Mouse (Mus musculus) left cerebral cortex, adult 2 months (tissue): ENCODE results near the gene Ccdc182. TPM values are rescaled to one million over a fixed set of nuclear protein-coding genes. Genes with fewer than 3 reads are reported as not detected.

Experiments used
- DNase-seq, 2 experiments: peaks; one replicate each; pipeline ENCODE4 v3.0.0; 2021 to 2022; ENCODE audit warnings: low spot score in 2 of 2, mixed read lengths in 1 of 2; ENCODE audit errors: extremely low spot score in 1 of 2
- H3K27ac ChIP-seq: fragments of 200-600 bp; 2 replicates; pipeline ENCODE4 v1.8.1; 2022
- H3K4me3 ChIP-seq: fragments of 200-600 bp; 2 replicates; pipeline ENCODE4 v1.8.1; 2022
- CTCF ChIP-seq: fragments of 200-600 bp; IDR thresholded peaks from 2 replicates; pipeline ENCODE4 v1.8.1; 2022; ENCODE audit warnings: antibody characterized with exemption, mild to moderate bottlenecking, moderate library complexity
- intact Hi-C: fragments of 180-260 bp; cut with DNase I; formaldehyde crosslinking; loops from one replicate; pipeline ENCODE4 v1.15.1; 2025
- long read RNA-seq, 2 experiments: library from polyadenylated mRNA; stranded (forward); transcript quantifications; one replicate each; pipeline ENCODE4 v2.0.0; 2021; ENCODE audit warnings: borderline mapping rate in 2 of 2
- total RNA-seq, 2 experiments: library from RNA; stranded (reverse); gene quantifications; 2 replicates each; pipeline ENCODE4 v1.2.3; 2021

Ccdc182 gene
- total RNA-seq: not detected
- long read RNA-seq, experiment 1: 0 reads
- long read RNA-seq, experiment 2: 0 reads

DNA sequence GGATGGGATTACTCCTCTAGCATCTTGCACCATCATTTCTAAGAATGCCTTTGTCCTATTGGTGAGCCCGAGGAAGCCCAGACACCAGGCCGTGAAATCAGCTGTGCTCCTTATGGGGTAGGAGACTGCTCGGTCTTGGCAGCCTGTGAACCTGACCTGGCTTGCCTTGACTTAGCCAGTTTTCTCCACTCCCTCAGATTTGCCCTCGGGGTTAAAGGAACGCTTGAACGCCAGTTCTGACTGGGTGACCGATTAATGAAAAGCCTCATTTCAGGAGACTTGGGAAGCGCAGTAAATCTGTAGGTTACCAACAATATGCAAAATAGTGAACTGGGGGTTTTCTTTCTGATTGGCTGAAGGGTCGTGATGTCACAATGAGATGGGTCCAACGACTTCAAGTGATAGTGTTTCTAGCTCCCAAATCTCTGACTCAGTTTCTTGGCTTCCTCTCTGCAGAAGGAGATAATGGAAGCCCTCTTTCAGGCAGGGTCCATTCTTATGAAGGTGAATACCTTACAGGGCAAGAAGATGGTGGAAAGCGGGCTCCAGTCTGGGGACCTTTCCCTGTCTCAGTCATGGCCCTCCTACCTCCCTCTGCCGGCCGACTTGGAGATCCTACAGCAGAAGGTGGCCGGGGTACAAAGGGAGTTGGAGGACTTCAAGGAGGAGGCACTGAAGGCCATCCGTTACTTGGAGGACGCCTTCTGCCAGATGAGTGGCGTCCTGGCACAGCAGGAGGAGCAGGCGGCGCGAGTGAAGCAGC, at the start of gene Ccdc182:
Gene Ccdc182 (plus strand): TSS at position 428 of the 763 bp plus-strand sequence.
- intact Hi-C loops: loop anchor here (5.0 kb wide), 1 partner anchor 118 kb away; no protein-coding TSS in a partner anchor
- TF ChIP-seq CTCF: no peak
- no peak for DNase-seq
- Histone ChIP-seq H3K27ac (no peak within 1 kb of the TSS), H3K4me3 (no peak within 1 kb of the TSS)

DNA sequence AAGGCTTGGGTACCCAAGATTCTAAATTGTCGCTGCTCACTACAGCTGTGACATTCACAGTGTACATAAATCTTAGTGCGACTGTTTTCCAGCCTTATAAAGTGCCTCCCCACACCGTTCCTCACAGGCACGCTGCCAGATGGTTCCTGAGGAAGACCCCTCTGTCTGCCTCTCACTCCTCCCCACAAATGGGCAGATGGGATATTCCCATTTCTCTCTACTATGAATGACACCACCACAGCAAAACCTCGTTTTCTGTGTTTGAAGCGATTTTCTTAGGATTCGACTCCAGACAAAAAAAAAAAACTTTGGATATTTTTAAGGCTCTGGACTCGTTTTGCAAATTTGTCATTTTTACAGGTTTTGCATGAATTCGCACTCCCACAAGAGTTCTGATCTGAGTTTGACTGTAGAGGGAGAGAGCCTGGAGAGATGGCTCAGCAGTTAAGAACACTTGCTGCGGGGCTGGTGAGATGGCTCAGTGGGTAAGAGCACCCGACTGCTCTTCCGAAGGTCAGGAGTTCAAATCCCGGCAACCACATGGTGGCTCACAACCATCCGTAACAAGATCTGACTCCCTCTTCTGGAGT, 48.2 kb upstream of the Ccdc182 start:
- peak; percentile 28 to 36 for DNase-seq
- TF ChIP-seq CTCF: no peak; the same call in 1 of the 2 replicates
- no peak overlapping the region for H3K27ac ChIP-seq
- intact Hi-C loops: no loop called here
- H3K4me3 ChIP-seq: no peak overlapping the region

DNA sequence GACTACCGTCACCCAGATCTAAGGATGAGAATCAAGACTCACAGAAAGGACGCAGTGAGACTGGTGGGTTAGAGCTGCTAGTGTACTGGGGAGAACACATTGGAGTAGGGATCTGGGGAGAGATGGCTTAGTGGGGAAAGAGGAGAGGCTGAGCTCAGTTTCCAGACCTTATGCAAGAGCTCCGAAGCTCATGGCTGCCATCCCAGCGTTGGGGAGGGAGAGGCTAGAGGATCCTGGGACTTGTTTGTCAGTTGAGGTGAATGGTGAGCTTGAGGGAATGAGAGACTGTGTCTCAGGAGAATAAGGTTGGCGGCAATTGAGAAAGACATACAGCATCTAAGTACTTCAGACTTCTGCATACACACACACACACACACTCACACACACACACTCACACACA, 45.2 kb upstream of the Ccdc182 start:
- no peak for DNase-seq
- TF ChIP-seq CTCF: no peak
- intact Hi-C loops: no loop called here
- Histone ChIP-seq H3K4me3 (no peak overlapping the region), H3K27ac (no peak overlapping the region)

DNA sequence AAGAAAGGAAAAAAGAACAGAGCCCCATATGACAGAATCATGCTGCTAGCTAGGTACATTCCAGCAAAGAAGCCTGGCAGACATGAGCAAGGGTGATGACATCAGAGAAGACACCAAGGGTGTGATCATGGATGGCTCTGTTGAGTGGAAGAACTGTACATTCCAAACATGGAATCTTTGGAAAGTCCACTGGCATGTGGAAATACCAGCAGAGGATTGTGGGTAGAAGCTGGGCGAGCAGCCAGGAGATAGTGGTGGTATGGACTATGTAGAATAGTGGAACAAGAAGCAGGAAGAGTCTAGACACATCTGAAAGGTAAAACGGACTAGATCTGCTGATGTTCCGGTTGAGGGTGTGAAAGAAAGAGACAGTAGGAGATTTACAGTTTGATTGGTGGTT, 43.3 kb upstream of the Ccdc182 start:
- intact Hi-C loops: loop anchor here (5.0 kb wide), 2 partner anchors 37 to 162 kb away; no protein-coding TSS in a partner anchor
- DNase-seq: no peak
- no peak overlapping the region for H3K4me3 ChIP-seq
- H3K27ac ChIP-seq: no peak overlapping the region
- no peak for TF ChIP-seq CTCF

DNA sequence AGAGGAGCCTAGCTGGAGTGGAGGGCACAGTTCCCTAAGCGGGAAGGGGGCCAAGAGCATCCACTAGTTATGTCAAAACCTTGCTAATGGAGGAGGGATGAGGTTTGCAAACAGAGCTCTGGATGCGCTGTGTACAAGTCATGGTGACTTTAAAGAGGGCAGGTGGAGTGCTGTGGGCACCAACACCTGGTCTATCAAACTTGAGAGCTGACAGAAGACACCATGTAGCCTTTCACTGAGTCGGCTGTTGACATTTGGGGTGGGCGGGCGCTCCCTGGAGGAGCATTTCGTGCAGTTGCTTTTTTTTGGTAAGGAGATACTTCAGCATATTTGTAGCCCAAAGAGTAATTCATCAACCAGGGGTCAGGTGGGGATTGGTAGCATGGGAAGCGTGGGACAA, 42.6 kb upstream of the Ccdc182 start:
- TF ChIP-seq CTCF: no peak
- intact Hi-C loops: loop anchor here (5.0 kb wide), 2 partner anchors 36 to 161 kb away; no protein-coding TSS in a partner anchor
- no peak for DNase-seq
- Histone ChIP-seq H3K27ac (no peak overlapping the region), H3K4me3 (no peak overlapping the region)

DNA sequence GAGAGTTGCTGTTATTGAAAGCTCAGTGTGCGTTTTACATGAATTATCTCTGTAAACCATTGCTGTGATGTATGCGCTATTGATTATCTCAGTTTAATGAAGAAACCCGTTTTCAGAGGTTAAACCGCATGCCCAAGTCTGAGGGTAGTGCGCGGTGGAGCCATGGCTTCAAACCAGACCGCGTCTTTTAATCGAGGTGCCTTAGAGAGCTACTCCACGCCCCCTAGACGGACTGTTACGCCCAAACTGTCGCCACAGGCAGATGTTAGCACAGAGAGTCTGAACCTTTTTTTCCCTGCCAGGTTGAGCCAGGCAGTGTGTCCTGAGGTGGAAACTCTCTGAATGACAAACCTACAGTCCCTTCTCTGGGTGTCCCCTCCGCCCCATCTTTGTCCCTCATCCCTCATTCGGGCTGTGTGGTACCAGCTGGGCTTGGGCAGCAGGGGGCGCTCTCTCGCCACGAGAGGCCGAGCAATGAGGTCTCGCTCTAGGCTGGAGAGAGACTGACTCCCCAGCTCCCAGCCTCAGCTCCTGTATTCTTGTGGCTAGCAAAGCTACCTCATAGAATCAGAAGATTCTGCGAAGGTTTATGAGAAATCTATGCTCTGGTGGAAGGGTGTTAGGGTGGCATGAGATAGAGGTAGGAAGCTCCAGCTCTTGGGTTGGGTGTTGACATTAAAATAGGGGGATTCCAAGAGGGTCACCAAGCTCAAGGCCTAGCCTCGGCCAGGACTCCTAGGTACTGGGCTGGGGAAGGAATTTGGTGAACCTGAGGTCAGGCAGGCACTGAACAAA, 41.7 kb upstream of the Ccdc182 start:
- Histone ChIP-seq H3K4me3 (no peak overlapping the region), H3K27ac (no peak overlapping the region)
- intact Hi-C loops: loop anchor here (1.0 to 5.0 kb wide), 4 partner anchors 35 to 571 kb away; no protein-coding TSS in a partner anchor
- peak; percentile 77 to 85 for DNase-seq
- peak; percentile 99 for TF ChIP-seq CTCF

DNA sequence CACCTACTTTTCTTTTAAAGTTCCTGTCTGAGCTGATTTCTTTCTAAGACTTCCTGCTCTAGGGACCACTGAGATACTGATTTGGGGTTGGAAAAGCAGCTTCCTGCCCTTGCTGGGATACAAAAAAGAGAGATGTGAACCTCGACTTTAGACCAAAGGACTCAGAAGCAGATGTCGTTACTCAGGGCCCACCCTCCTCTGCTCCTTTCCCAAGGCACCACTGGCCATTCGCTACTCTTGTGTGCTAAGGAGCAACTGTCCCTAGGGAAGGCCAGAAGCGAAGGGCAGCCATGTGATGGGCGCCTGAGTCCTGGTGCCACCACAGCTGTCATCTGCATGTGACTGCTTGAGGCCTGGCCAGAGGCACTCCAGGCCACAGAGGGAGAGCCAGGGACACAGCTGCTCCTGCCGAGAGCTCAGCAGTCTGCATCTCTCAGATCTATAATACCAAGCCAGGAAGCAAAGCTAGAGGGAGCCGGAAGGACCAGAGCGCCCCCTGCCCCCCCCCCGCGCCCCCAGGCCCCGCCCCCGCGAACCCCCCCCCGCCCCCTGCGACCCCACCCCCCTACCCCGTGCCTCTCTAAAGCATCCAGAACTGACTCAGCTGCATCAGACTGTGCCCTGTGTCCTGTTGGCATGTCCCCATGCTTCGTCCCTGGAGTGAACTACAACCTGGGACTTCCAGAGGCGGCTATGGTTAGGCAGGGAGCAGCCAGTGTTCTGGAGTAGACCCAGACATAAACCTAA, 40.9 kb upstream of the Ccdc182 start:
- TF ChIP-seq CTCF: no peak
- peak in 1 of 2 experiments; percentile 17 for DNase-seq
- intact Hi-C loops: loop anchor here (1.0 to 5.0 kb wide), 4 partner anchors 34 to 570 kb away; no protein-coding TSS in a partner anchor
- no peak overlapping the region for H3K4me3 ChIP-seq
- H3K27ac ChIP-seq: no peak overlapping the region

DNA sequence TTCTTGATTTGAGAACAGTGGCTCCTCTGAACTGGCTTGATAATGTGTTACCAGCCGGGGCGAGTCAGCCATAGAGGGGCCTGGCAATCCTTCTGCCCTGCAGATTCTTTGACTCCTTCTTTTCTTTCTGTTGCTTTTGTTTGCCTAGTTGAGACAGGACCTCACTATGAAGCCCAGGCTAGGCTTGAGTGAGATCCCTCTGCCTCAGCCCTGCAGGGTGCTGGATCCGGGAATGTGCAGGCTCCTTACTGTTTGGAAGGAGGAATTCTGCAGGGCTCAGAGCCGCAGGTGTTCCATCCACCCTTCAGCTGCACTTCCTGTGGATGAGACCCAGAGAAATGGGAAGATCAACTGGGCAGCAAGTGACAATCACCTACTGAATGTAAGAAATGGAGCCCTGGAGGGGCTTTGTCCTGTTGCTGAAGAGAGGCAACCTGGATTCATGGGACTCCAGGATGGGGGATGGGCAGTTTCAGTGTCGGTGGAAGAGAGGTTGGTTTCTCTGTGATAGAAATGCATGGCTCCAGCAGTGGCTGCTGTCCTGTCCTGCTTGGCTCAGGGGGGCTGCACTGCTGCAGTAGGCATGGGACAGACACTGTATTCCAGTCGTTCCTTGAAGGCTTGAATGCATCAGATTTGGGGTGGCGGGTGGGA, 40.2 kb upstream of the Ccdc182 start:
- intact Hi-C loops: loop anchor here (2.0 to 5.0 kb wide), 3 partner anchors 34 to 475 kb away; no protein-coding TSS in a partner anchor

DNA sequence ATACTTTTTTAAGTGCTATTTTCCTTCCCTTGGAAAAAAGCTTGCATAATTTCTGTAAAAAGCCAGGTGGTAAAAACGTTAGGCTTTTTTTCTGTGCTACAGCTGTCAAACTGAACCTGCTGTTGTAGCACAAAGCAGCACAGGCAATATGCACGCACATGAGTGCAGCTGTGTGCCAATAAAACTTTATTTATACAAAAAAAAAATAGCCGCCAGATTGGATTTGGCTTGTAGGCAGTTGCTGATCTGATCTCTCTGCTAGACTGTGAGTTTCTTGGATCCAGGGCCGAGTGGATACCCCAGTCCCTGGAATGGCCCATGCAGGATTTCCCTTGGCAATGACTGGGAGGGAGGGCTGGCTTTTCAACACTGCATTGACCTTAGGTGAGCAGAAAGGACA, 36.2 kb upstream of the Ccdc182 start:
- no peak for TF ChIP-seq CTCF
- H3K4me3 ChIP-seq: no peak overlapping the region
- intact Hi-C loops: no loop called here
- no peak for DNase-seq
- no peak overlapping the region for H3K27ac ChIP-seq

More for the DNA sequence above, 40.2 kb upstream of the Ccdc182 start:
- no peak for DNase-seq
- no peak for TF ChIP-seq CTCF
- no peak overlapping the region for H3K4me3 ChIP-seq
- H3K27ac ChIP-seq: no peak overlapping the region

DNA sequence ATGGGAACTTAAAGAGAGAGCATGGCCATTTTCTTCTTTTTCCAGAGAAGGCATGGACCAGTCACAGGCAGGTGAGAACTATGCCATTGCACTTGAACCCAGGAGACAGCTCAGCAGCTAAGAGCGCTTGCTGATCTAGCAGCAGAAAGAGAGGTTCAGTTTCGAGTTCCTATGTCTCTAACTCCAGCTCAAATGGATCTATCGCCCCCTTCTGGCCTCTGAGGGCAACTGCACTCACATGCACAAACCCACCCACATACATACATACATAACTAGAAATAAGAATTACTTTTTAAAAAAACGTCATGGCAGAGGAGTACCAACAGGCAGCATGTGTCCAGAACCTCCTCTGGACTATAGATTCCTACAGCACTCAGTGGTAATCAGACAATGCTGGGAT, 35.6 kb upstream of the Ccdc182 start:
- Histone ChIP-seq H3K27ac (no peak overlapping the region), H3K4me3 (no peak overlapping the region)
- DNase-seq: no peak
- peak; percentile 13 for TF ChIP-seq CTCF
- intact Hi-C loops: no loop called here

DNA sequence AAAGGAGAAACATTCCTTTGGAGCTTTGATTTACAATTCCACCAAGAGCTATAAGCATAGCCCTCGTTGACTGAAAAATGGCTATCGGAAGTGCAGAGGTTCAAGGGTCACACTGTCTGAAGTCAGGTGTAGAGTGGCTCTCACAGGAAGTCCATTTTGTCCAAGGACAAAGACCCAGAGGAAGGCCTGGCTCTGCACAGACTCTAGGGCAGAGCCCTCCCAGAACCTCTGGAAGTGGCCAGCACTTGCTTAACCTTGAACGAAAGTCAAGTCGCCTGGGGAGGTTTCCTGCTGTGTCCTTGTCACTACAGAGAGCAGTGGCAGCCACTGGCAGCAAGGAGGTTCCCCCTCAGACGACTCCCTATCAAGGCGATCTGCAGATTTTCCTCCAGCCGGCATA, 33.4 kb upstream of the Ccdc182 start:
- DNase-seq: no peak
- Histone ChIP-seq H3K4me3 (no peak overlapping the region), H3K27ac (no peak overlapping the region)
- intact Hi-C loops: no loop called here
- no peak for TF ChIP-seq CTCF
